Mouse (Mus musculus) left cerebral cortex, postnatal 36 days (tissue): Measurements from ENCODE around the gene Pdss2. TPM values are rescaled to one million over a fixed set of nuclear protein-coding genes. Genes with fewer than 3 reads are reported as not detected.
"Not testable (repeated sequence)": the region's sequence is repeated elsewhere in the genome, so short reads cannot be mapped to it uniquely, and the experiment has no call there.

ENCODE experiments used
- DNase-seq, 2 experiments: peaks; one replicate each; pipeline ENCODE4 v3.0.0; 2021 to 2022; ENCODE audit warnings: low spot score in 2 of 2, mixed read lengths in 1 of 2
- intact Hi-C: fragments of 180-260 bp; cut with DNase I; formaldehyde crosslinking; loops from one replicate; pipeline ENCODE4 v1.15.1; 2025
- total RNA-seq, 2 experiments: library from RNA; stranded (reverse); gene quantifications; 2 replicates each; pipeline ENCODE4 v1.2.3; 2021

Pdss2 gene
- total RNA-seq, 2 experiments from 2014 or later = 16.2 to 16.5 TPM

- DNase-seq = no peak
- intact Hi-C loops = no loop called here
Observed at GRCm38 (mm10) chr10:43235011-43235410, 13.7 kb downstream of the Pdss2 start.

DNA sequence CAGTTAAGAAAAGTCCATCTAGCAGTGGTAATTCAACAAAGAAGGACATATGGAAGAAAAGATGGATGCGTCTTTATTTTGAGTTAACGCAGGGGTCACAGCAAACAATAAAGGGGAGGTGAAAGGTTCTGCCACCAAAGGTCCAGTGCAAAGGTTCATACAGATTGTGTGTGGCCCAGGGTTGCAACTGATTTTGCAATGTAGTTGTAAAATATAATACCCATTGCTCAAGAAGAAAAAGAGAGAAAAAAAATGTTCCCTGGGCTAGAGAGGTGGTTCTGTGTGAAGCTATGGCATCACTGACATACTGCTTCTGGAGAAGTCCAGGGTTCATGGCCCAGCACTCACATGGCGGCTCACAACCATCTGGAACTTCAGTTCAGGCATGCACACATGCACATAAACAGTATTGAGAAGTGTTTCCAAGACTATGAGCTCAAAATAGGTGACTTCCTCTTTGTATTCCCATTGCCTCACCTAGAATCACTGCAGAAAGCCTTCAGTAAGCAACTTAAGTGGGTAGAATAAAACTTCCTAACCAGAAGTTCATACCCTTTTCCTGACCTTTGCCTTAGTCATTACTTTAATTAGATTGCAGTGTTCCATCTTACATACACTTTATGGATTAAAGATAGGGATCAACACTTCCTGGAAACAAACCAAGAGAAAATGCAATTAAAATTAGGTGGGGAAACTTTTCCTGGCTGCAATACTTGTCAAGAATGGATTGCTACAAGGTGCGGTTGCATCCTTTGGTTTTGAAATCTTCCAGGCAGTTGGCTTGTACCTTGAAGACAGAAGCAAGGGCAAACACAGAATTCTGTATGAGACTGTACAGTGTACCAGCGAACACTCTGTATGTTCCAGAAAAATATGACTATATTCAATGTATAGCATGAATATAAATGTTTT is 14.7 kb downstream of the Pdss2 start:
- intact Hi-C loops = no loop called here
- no peak for DNase-seq

- intact Hi-C loops = no loop called here
- DNase-seq = no peak
Observed at GRCm38 (mm10) chr10:43242215-43242614, 20.9 kb downstream of the Pdss2 start.

DNA sequence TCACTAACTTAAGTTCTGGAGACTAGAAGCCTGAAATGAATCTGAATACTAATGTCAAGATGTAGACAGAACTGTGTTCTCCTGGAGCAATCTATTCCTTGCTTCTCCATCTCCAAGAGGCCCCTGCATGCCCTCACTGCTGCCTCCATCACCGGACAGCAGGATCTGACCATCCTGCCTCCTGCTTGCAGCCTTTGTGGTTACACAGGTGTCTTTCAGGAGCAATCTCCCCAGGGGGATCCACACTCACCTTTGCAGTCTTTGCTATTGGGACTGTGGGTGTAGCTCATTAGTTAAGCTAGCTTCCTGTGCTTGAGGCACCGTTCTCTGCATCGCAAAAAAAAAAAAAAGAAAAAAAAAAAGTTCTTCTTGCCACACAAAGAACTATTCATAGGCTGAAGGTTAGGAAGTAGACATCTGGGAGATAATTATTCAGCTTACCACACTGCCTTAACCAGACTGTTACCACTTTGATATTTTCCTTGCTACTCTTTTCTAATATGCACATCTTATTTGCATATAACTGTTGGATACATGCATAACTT is 23.0 kb downstream of the Pdss2 start:
- intact Hi-C loops = no loop called here

DNA sequence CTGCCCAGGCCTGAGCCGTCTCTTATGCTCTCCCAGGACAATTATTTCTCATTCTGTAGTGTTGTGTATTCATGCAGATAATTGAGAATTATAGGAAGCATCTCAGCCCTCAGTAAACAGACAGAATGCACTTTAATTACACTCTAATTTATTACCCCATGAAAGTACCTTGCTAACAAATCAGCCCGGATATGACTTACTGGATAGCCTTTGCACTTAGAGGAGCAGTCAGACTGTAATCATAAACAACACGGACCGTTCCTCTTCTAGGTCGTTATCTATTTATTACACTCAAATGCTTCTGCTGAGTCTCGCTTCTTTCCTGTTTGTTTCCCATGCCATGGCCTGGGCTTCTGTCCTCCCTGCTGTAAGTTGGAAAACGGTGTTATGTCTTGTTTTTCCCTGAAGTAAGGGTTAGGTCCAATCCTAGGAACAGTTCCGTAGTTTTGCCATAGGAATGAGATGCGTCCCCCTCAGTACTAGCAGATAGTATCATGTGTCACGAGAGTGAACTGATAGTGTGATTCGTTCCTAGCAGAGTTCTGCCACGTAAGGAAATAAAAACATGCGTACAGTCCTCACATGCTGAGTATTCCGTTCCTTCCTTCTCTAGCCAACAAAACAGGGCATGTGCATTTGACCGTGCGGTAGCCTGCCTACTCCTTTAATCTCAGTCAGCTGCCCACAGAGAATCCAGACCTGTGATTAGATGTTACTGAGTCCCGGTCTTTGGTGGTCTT is 24.3 kb downstream of the Pdss2 start:
- intact Hi-C loops = no loop called here
- no peak for DNase-seq

More for the DNA sequence above, 23.0 kb downstream of the Pdss2 start:
- DNase-seq = no peak

- intact Hi-C loops = no loop called here
- no peak for DNase-seq
Observed at GRCm38 (mm10) chr10:43247994-43248393, 26.7 kb downstream of the Pdss2 start.

GRCm38 (mm10) chr10:43252324-43252723 is 31.0 kb downstream of the Pdss2 start:
- intact Hi-C loops = no loop called here
- no peak for DNase-seq

GRCm38 (mm10) chr10:43256965-43257364 is 35.7 kb downstream of the Pdss2 start:
- DNase-seq, intact Hi-C loops: not testable (repeated sequence)

DNA sequence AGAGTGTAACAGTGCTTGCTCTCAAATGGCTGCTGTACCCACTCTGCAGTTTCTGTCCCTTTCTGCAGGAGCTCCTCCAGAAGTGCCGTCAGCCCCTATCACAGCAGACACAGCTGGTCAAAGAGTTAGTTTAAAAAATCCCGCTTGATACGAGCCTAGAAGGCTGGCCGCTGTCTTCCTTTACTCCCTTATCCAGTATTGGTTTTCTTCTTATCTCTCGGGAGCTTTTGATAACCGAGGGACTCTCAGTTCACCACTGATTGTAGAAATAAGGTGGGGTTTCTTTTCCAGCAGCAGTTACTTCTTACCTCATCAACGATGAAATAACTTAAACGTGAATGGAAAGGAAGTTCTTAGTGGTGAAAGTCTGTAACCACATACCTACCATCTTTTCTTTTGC is 36.2 kb downstream of the Pdss2 start:
- DNase-seq, intact Hi-C loops: not testable (repeated sequence)

DNA sequence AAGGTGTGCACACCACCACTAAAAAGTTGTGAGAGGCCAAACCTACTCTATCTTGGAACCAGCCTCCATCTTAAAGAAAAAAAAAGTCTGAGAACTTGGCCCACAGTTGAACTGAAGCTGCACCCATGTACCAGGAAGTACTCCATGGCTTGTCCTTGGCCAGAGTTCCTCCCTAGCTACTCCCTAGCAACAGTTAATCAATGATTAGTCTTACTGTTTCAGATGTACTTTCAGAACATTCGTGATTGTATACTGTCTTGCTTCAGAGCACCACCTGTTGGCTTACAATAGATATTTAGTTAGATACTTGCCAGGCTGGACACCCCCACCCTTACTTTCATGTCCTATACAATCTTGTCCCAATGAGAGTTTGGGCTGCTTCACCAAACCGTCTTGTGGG is 50.0 kb downstream of the Pdss2 start:
- intact Hi-C loops = no loop called here
- no peak for DNase-seq

GRCm38 (mm10) chr10:43272381-43272780 is 51.1 kb downstream of the Pdss2 start:
- no peak for DNase-seq
- intact Hi-C loops = no loop called here

DNA sequence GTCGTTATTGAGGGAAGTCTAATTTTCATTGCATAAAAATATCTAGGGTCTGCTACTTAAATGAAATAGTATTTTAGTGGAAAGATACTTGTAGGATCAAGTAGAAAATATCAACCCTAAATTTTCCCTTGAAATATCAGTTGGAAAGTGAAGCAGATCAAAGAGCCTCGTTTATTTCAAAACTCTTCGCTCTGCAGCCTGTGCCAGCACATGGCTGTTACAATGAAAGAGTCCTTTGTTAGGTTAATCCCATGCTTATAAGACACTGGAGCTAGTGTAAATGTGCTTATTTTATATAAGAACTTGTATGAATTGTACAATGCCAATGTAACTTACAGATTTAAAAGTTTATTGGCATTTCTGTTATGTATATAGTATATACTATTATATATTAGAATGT is 51.8 kb downstream of the Pdss2 start:
- intact Hi-C loops = no loop called here
- DNase-seq = no peak

GRCm38 (mm10) chr10:43275446-43275845 is 54.2 kb downstream of the Pdss2 start:
- intact Hi-C loops = loop anchor here (5.0 kb wide), 1 partner anchor 53 kb away; the partner anchor contains the start of gene Pdss2
- no peak for DNase-seq

DNA sequence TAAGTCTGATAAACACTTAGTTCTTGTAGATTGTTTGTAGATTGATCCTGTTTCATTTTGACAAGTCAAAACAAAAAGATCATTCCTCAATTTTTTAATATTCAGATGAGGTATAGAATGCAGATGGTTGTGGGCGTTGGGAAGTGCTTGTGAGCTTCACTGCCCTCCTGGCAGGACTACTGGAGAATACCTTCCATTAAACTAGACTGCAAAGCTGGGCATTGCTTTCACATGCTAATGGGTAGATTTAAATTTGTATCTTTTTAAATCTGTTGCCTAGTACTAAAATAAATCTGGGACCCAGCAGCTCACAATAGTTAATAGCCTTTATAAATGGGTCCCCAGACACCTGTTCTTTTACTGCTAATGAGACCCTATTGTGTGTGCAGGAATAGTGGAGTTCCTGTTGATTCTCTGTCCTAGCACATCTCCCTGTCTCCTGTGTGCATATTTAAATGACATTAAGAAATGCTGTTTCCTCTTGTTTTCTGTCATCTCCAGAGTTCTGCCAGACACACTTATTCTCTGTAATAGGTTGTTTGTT is 54.9 kb downstream of the Pdss2 start:
- DNase-seq = no peak
- intact Hi-C loops = loop anchor here (5.0 kb wide), 1 partner anchor 54 kb away; the partner anchor contains the start of gene Pdss2

DNA sequence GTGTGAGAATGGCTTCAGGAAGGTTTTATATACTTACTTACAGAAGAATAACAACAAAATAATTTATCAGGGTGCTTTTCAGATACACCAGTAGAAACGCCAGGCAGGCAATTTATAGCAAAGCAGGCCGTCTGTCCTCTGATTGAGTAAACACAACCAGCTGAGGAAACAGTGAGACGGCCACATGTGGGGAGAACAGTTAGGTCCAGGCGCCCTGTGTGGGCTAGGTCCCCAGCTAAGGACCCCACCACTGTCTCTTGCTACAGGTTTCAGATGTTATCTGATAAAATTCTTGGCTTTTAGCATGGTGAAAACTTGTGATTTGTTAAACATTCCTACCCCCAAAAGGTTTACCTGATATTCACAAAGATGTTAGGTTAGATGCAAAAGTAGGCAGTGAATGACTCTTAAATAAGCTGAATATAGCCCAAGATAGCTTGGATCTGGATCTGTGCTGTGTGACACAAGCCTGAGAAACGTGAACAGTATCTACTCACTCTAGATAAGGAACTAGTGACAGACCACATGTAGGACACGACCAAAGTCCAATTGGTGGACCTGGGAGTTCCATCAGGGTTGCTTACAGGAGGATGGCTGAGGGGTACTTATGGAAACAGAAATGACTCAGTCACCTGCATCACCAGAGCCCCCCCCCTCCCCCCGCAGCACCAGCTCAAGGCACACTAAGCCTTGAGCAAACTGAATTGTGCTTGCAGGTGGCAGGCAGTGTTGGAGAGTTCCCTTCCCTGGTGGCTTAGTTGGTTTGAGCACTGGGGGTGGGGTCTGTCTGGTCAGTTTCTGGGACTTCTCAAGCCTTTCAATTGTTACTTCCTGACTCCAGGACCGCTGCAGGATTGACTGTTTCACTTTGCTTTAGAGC is 56.2 kb downstream of the Pdss2 start:
- no peak for DNase-seq
- intact Hi-C loops = loop anchor here (5.0 kb wide), 1 partner anchor 55 kb away; the partner anchor contains the start of gene Pdss2

DNA sequence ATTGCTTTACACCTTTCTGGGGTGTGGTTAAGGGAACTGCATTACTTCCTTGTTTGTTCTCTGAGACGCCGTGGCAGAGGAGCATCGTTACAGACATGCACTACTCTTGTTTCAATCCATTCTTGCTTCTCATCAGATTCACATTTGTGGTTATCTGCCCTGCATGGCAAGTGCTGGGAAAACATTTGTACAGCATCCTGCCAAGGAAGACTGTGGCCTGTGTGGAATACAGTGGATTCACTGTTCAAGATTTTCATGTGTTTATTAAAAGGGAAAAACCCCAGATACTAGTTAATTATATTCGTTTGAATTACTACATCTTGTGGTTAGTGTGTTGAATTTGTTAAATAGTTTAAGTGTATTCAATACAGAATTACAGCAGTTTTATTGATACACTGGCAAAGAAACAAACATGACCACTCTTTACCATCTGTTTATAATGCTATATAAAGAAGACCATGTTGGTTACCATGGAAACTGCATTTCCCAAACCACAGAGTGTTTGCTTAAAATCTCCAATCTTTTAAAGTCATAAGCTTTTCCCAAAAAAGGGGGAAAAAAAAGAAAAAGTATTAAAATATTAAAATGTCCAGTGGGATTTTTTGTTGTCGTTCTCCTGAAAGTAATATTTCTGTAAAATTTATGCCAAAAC is 58.5 kb downstream of the Pdss2 start:
- peak in 1 of 2 experiments; percentile 13 for DNase-seq
- intact Hi-C loops = loop anchor here (5.0 kb wide), 1 partner anchor 57 kb away; the partner anchor contains the start of gene Pdss2

GRCm38 (mm10) chr10:43285541-43285940 is 64.3 kb downstream of the Pdss2 start:
- intact Hi-C loops = no loop called here
- peak in 1 of 2 experiments; percentile 26 for DNase-seq

DNA sequence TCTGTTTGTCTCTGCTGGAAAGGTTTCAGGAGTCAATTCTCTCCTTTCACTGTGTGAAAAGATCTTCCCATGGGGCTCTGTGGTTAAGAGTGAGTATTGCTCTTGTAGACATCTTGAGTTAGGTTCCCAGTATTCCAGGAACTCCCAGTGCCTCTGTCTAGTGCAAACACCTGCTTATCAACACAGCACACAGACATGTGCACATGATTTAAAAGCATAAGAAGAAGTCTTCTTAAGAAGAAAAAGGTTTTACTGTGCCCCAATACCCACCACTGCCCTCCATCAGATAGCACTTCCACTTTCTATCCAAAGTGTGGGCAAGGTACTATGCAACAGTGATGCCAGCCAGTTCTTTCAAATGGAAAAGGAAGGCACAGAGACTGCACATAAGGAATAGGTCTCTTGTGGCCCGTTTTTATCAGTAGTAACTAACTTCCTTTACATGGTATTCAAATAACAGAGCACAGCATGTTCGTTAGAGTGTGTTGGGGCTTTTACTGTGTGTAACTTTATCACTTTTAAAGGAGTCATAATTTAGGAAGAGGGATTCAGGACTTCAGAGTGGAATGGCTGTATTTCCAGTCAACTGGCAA is 69.4 kb downstream of the Pdss2 start:
- no peak for DNase-seq
- intact Hi-C loops = no loop called here
